Mouse (Mus musculus) midbrain, embryonic 14.5 days (tissue): ENCODE data around the gene Mymk. TPM values are rescaled to one million over a fixed set of nuclear protein-coding genes. Genes with fewer than 3 reads are reported as not detected.

ENCODE experiments used
- ATAC-seq: fragments of 200-750 bp; cut with Nextera tagmentation; 2 replicates; pipeline ENCODE4 v1.8.0; 2017; ENCODE audit warnings: moderate number of reproducible peaks, moderate library complexity; ENCODE audit not compliant: low FRiP score, low TSS enrichment
- DNase-seq: peaks from one replicate; pipeline ENCODE4 v3.0.0-alpha.2; 2015
- H3K27ac ChIP-seq: fragments of 300-500 bp; sonication (generic); replicated peaks from 2 replicates; pipeline ENCODE4 v1.5.1; 2014; ENCODE audit warnings: mild to moderate bottlenecking, low read depth, low read length, moderate library complexity
- H3K27me3 ChIP-seq: fragments of 300-500 bp; sonication (generic); 2 replicates; pipeline ENCODE4 v1.6.1; 2014; ENCODE audit warnings: low read length, control low read depth, mixed read lengths; ENCODE audit not compliant: control insufficient read depth, insufficient read depth
- H3K36me3 ChIP-seq: fragments of 300-500 bp; sonication (generic); 2 replicates; pipeline ENCODE4 v1.6.1; 2014; ENCODE audit warnings: low read length, control low read depth; ENCODE audit not compliant: control insufficient read depth, insufficient read depth
- H3K4me1 ChIP-seq: fragments of 300-500 bp; sonication (generic); 2 replicates; pipeline ENCODE4 v1.6.1; 2014; ENCODE audit warnings: mild to moderate bottlenecking, antibody characterized with exemption, low read length, control low read depth; ENCODE audit not compliant: control insufficient read depth, insufficient read depth
- H3K4me2 ChIP-seq: fragments of 300-500 bp; sonication (generic); 2 replicates; pipeline ENCODE4 v1.6.1; 2014; ENCODE audit warnings: mild to moderate bottlenecking, low read length, moderate library complexity
- H3K4me3 ChIP-seq: fragments of 300-500 bp; sonication (generic); replicated peaks from 2 replicates; pipeline ENCODE4 v1.5.1; 2014; ENCODE audit warnings: low read depth, low read length
- H3K9ac ChIP-seq: fragments of 300-500 bp; sonication (generic); replicated peaks from 2 replicates; pipeline ENCODE4 v1.6.1; 2014; ENCODE audit warnings: mild to moderate bottlenecking, low read length, moderate library complexity
- H3K9me3 ChIP-seq: fragments of 300-500 bp; sonication (generic); 2 replicates; pipeline ENCODE4 v1.6.1; 2016; ENCODE audit warnings: low read length, control low read depth, mixed read lengths; ENCODE audit not compliant: control insufficient read depth
- WGBS: fragments of 180-500 bp; shearing (Covaris S2); extraction: QIAGEN DNeasy Blood & Tissue Kit; methylation state at CpG from one replicate; pipeline ENCODE4 v1.1.7; 2014; 5-methylcytosine and 5-hydroxymethylcytosine counted together
- polyA plus RNA-seq: library from polyadenylated mRNA; unstranded; fragments of >200 nt; fragmentation: Nextera tagmentation; extraction: Ambion mirVana; gene quantifications from 2 replicates; pipeline ENCODE4 v1.2.1, GENCODE M21; 2014

The Mymk gene
- polyA plus RNA-seq, 1 experiment from 2014 or later: not detected

DNA sequence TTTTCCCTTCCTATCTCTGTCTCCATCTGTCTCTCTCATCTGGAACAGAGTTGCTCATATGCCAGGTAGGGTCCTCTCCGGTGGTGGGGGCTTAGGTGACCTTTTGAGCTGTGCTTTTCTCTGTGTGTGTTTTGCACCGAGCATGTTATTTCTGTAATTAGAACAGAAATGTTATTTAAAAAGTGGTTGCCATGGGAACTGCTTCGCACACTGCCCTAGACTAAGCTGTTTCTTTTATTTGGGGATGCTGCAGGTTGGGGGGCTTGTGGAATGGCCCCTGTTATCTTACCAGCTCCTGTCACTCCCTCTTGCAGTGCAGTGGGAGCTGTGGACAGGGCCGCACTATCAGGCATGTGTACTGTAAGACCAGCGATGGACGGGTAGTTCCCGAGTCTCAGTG lies 31.6 kb upstream of the Mymk start:
- no peak for ATAC-seq
- Histone ChIP-seq H3K9me3 (no peaks in the 10 kb centered on the region), H3K4me1 (0 out of 2 replicates have a peak, but pooled peaks cover 7% of the 10 kb centered on the region), H3K9ac (no peak overlapping the region), H3K27ac (no peak overlapping the region), H3K4me3 (no peak overlapping the region), H3K4me2 (no peak overlapping the region), H3K27me3 (no peaks in the 10 kb centered on the region), H3K36me3 (no peaks in the 10 kb centered on the region)
- WGBS: 62% methylated on average over 7 of the region's 7 CpGs
- DNase-seq: no peak

DNA sequence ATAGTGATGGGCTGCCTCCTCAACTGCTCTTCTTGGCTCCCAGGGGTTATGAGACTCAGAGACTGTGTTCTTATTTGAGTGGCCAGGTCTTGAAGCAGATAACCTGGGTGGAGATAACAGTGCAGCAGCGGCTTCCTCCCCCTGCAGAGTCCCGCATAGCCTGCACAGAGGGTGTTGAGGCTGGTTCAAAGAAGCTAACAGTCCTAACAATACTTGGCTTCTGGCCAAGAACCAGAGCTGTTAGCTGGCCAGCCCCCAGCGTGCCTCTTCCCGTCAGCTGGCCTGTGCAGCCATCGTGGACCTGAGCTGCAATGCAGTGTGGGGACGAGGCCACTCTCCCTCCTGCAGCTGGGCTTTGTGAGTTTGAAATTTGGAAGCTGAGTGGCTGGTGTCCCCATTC lies 25.8 kb upstream of the Mymk start:
- Histone ChIP-seq H3K4me1 (peaks cover 8% of the 10 kb centered on the region), H3K27ac (no peak overlapping the region), H3K4me3 (no peak overlapping the region), H3K9ac (no peak overlapping the region), H3K4me2 (no peak overlapping the region), H3K9me3 (no peaks in the 10 kb centered on the region), H3K27me3 (no peaks in the 10 kb centered on the region), H3K36me3 (no peaks in the 10 kb centered on the region)
- DNase-seq (peak; percentile 80), ATAC-seq (peak; percentile 50)
- WGBS: 16% methylated on average over 6 of the region's 6 CpGs

DNA sequence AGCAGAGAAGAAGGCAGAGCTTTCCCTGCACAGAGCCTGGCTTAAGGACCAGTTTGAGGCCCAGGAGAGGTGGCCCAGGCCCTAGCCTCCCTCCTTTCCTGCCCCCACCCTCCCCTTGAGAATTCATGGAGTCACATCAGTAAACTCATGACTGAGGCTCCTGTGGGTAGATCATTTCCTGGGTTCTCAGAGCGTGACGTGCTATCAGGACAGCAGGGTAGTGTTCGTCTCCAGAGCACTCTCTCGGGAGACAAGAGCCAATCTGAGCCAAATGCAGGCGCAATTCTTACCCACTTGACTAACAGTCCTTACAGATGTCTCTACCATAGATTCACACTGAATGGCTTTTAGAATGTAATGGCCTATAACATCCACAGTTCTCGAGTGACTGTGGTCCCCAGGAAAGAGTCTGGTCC lies 25.3 kb upstream of the Mymk start:
- Histone ChIP-seq H3K4me3 (no peak overlapping the region), H3K4me1 (peaks cover 8% of the 10 kb centered on the region), H3K9ac (no peak overlapping the region), H3K9me3 (no peaks in the 10 kb centered on the region), H3K4me2 (no peak overlapping the region), H3K36me3 (no peaks in the 10 kb centered on the region), H3K27ac (no peak overlapping the region; the same call in 1 of the 2 replicates), H3K27me3 (no peaks in the 10 kb centered on the region)
- WGBS: 60% methylated on average over 6 of the region's 6 CpGs
- no peak for ATAC-seq
- DNase-seq: peak; percentile 15

DNA sequence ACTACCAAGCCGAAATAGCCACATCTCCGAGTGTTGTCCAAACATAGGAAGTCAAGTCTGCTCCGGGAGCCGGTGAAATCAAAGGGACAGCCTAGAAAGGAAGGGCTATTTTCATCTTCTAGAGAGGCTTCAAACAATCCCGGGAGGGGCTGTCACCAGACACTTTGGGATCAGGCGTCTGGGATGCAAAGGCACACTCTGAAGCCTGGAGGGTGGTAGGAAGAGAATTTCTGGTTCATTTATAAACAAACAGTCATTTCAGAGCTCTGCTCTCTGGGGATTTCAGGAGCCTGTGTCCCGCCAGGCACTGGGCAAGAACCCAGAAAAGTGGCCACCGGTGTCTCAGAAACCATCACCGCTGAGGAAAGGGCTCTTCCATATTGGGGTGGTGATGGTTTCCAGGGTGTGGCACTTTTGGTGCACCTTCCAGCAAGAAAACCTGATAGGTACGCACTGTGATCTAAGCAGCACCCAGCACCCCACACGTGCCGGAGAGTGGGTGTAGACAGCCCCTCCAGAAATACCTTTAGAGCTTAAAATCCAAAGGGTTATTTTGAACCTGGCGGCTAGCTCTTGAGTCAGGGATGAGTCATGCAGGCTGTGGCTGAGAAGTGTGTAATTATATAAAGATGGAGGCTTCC lies 24.5 kb upstream of the Mymk start:
- Histone ChIP-seq H3K9me3 (no peaks in the 10 kb centered on the region), H3K27me3 (no peaks in the 10 kb centered on the region), H3K4me3 (no peak overlapping the region), H3K27ac (no peak overlapping the region), H3K4me1 (peaks cover 8% of the 10 kb centered on the region), H3K36me3 (no peaks in the 10 kb centered on the region), H3K4me2 (no peak overlapping the region), H3K9ac (no peak overlapping the region)
- WGBS: 82% methylated on average over 13 of the region's 13 CpGs
- peak; percentile 9 for DNase-seq
- ATAC-seq: no peak

DNA sequence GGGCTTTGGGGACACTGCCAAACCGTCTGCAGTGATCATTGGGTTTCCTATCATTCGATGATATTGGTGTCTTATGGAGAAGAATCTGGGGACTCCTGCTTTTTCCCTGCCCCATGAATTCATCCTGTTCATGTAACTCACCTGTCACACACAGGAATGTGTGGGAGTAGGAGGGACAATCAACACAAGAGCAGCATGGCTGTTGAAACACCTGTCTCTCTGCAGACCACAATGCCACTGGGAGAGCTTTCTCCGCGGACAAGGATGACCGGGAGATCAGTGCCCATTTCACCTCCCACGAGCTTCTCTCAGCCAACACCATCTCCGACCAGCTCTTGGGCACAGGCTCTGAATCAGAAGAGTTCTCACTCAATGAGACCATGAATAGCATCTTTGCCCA lies 23.2 kb upstream of the Mymk start:
- Histone ChIP-seq H3K36me3 (no peaks in the 10 kb centered on the region), H3K27ac (no peak overlapping the region), H3K9ac (no peak overlapping the region), H3K27me3 (no peaks in the 10 kb centered on the region), H3K4me2 (no peak overlapping the region), H3K9me3 (no peaks in the 10 kb centered on the region), H3K4me3 (no peak overlapping the region), H3K4me1 (peaks cover 8% of the 10 kb centered on the region)
- DNase-seq (no peak), ATAC-seq (no peak)
- 94% methylated on average over 7 of the region's 7 CpGs for WGBS

DNA sequence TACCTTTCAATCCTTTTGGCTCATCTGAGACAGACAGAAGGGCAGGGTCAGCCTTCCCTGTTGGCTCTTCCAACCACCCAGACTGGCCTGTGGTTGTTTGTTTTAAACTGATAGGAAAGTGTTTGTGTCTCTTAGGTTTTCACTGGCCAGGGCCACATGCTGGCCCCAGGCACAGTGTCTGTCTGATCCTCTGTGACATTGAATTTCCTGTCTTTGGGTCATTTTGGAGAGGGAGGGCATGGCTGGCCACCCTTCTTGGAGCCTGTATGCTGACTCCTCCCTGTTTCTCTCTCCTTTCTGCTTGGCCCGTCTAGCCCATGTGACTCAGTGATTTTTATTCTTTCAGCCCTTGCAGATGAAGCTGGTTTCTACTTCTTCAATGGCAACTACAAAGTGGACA lies 17.3 kb upstream of the Mymk start:
- Histone ChIP-seq H3K4me3 (no peak overlapping the region), H3K9me3 (no peaks in the 10 kb centered on the region), H3K4me2 (no peak overlapping the region), H3K4me1 (no peaks in the 10 kb centered on the region), H3K9ac (no peak overlapping the region), H3K36me3 (no peaks in the 10 kb centered on the region), H3K27ac (no peak overlapping the region), H3K27me3 (no peaks in the 10 kb centered on the region)
- no peak for DNase-seq
- ATAC-seq: no peak
- 75% methylated on average over 1 of the region's 1 CpGs for WGBS

DNA sequence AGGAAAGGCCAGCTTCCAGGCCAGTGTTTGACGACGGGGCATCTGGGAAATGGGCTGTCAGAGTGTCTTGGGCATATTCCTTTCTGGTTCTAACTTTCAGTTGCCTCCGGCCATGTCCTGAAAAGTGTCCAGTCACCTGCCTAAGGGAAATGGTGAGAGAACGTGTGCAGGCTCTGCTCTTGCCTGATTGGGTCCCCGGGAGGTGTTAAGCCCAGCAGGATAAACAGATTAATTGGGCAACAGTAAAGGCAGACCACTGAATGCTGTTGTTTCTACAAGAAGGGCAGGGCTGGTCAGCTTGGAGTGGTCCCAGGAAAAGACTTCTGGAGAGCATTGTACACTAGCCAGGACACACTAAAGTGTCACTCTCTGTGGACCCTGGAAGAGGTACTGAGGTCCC lies 16.7 kb upstream of the Mymk start:
- ATAC-seq (no peak), DNase-seq (no peak)
- Histone ChIP-seq H3K9ac (no peak overlapping the region), H3K4me1 (no peaks in the 10 kb centered on the region), H3K4me2 (no peak overlapping the region), H3K9me3 (no peaks in the 10 kb centered on the region), H3K36me3 (no peaks in the 10 kb centered on the region), H3K27me3 (no peaks in the 10 kb centered on the region), H3K27ac (no peak overlapping the region), H3K4me3 (no peak overlapping the region)
- WGBS: 75% methylated on average over 5 of the region's 5 CpGs

DNA sequence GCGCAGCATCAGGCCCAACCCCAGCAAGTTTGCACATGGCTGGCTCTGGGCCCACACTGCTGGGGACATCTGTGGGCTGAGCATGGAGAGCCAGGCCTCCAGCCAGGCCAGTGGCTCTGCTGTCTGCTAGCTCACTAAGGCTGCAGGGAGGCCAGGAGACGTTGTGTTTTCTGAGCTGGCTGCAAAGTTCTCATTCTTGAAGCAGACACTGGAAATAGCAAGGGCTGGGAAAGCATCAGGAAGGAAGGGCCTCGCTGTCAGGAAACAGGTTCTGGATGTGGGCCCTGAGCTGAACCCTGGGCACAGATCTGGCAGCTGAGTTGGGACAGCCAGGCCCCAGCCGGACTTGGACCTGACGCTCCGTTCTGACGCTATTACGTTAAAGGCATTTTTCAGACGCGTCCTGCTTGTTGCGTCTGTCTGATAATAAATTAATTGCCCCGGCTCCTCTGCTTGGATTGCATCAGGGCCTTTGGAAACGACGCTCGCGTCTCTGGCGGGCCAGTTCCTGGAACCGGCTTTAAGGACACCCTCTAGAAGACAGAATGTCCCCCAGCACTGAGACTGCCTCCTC lies 16.2 kb upstream of the Mymk start:
- no peaks in the 10 kb centered on the region for H3K27me3 ChIP-seq
- no peak overlapping the region for H3K4me3 ChIP-seq
- 88% methylated on average over 18 of the region's 18 CpGs for WGBS
- no peaks in the 10 kb centered on the region for H3K36me3 ChIP-seq
- H3K9ac ChIP-seq: no peak overlapping the region
- no peak overlapping the region for H3K4me2 ChIP-seq
- DNase-seq (no peak), ATAC-seq (no peak)
- H3K4me1 ChIP-seq: no peaks in the 10 kb centered on the region
- H3K27ac ChIP-seq: no peak overlapping the region
- no peaks in the 10 kb centered on the region for H3K9me3 ChIP-seq

DNA sequence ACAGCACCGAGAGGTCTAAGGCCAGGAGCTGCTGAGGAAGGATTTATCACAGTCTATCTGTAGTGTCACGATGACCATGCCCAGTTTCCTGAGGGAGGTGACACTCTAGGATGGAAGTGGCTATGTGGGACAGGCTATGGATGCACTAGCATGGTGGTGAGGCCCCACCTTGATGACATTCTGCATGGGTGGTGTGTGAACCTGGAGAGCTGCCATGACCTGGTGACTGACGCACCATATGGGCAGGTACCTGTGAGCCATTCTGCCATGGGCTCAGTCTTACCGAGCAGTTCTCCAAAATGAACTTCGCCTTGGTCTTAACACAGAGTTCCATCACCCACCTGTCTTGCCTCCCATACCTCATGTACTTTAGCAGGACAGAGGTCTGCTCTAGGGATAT lies 15.6 kb upstream of the Mymk start:
- DNase-seq (no peak), ATAC-seq (no peak)
- no peaks in the 10 kb centered on the region for H3K9me3 ChIP-seq
- no peak overlapping the region for H3K27ac ChIP-seq
- no peak overlapping the region for H3K9ac ChIP-seq
- no peaks in the 10 kb centered on the region for H3K27me3 ChIP-seq
- no peak overlapping the region for H3K4me2 ChIP-seq
- 84% methylated on average over 5 of the region's 5 CpGs for WGBS
- H3K4me3 ChIP-seq: no peak overlapping the region
- no peaks in the 10 kb centered on the region for H3K4me1 ChIP-seq
- no peaks in the 10 kb centered on the region for H3K36me3 ChIP-seq
